Mouse (Mus musculus) bone marrow macrophage, adult 2 months (primary cell): ENCODE measurements around the gene Tmem263.

Experiments
- CTCF ChIP-seq: IDR thresholded peaks from 2 replicates; pipeline ENCODE4 v1.5.1; 2012; ENCODE audit warnings: low read depth, mild to moderate bottlenecking, low read length, moderate library complexity
- POLR2A ChIP-seq: IDR thresholded peaks from 2 replicates; pipeline ENCODE4 v1.6.1; 2012; ENCODE audit warnings: mild to moderate bottlenecking, low read depth, low read length, borderline replicate concordance

DNA sequence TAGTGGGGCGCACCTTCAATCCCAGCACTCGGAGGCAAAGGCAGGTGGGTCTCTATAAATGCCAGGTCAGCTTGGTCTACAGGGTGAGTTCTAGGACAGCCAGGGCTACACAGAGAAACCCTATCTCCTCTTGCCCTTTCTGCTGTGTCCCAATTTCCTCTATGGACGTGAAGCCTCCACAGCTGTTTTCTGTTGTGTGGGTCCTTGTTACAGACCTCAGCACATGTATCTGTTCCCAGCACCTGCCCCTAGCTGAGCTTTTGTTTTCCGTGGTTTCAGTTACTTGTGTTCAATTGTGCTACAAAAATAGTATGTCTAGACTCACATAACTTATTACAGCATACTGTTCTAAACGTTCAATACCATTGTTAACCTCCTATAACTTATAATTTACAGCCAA is 46.8 kb downstream of the Tmem263 start:
- TF ChIP-seq CTCF = no peak
- no peak for TF ChIP-seq POLR2A
